Mouse (Mus musculus) gastrocnemius, adult 2 months (tissue): Measurements from ENCODE around the gene Abcc9. TPM values are rescaled to one million over a fixed set of nuclear protein-coding genes. Genes with fewer than 3 reads are reported as not detected.

Source experiments
- DNase-seq: peaks from one replicate; pipeline ENCODE4 v3.0.0; 2022
- H3K27ac ChIP-seq: fragments of 200-600 bp; 2 replicates; pipeline ENCODE4 v1.8.1; 2022; ENCODE audit warnings: mild to moderate bottlenecking
- H3K4me3 ChIP-seq: fragments of 200-600 bp; 2 replicates; pipeline ENCODE4 v1.8.1; 2022; ENCODE audit warnings: mild to moderate bottlenecking, moderate library complexity
- CTCF ChIP-seq: fragments of 200-600 bp; IDR thresholded peaks from 2 replicates; pipeline ENCODE4 v1.8.1; 2022; ENCODE audit warnings: antibody characterized with exemption, mild to moderate bottlenecking, moderate library complexity
- intact Hi-C: fragments of 180-260 bp; cut with DNase I; formaldehyde crosslinking; loops from one replicate; pipeline ENCODE4 v1.15.1; 2025
- total RNA-seq, 2 experiments: library from RNA; stranded (reverse); gene quantifications; 2 replicates each; pipeline ENCODE4 v1.2.3; 2021

Abcc9 gene
- total RNA-seq, 2 experiments from 2014 or later = 123 to 135 TPM

GRCm38 (mm10) chr6:142635654-142636053, 66.5 kb downstream of the Abcc9 start:
- DNase-seq = no peak
- intact Hi-C loops = no loop called here
- no peak for TF ChIP-seq CTCF
- H3K27ac ChIP-seq = 0 out of 2 replicates have a peak overlapping the region, but pooled peaks have one; percentile 8
- H3K4me3 ChIP-seq = no peak overlapping the region

- intact Hi-C loops = no loop called here
- Histone ChIP-seq H3K4me3 (no peak overlapping the region), H3K27ac (no peak overlapping the region)
- no peak for DNase-seq
- TF ChIP-seq CTCF = no peak
These were observed 66.9 kb downstream of the Abcc9 start for GRCm38 (mm10) chr6:142635185-142635583.

DNA sequence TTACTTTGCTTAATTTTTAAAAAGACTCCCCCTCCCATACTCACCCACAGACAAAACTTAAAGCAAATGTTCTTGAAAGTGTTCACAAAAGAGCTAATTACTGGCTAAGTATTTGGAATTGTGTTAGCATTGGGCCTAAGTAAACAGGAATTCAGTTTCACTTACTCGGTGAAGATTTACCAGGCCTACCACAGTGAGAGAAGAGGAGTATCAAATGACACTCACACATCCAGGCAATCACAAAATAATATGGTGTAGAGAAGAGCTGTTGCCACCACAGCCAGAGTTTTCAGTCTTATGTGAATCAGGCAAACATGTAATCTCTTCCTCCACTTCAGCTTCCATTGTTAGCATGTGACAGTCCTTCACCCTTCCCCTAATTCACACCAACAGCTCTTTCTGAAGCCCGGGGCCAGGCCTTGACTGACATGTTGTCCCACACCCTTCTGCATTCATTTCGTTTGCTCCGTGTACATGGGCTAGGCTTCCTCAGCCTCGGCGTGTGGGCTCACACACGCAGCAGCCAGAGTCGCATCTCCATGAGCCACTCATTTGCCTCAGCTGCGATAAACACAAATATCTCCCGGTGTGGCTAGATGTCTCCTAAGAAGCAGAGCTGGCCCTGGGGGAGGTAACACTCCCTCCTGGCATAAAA, 67.5 kb downstream of the Abcc9 start:
- DNase-seq = no peak
- Histone ChIP-seq H3K27ac (no peak overlapping the region), H3K4me3 (no peak overlapping the region)
- no peak for TF ChIP-seq CTCF
- intact Hi-C loops = no loop called here

DNA sequence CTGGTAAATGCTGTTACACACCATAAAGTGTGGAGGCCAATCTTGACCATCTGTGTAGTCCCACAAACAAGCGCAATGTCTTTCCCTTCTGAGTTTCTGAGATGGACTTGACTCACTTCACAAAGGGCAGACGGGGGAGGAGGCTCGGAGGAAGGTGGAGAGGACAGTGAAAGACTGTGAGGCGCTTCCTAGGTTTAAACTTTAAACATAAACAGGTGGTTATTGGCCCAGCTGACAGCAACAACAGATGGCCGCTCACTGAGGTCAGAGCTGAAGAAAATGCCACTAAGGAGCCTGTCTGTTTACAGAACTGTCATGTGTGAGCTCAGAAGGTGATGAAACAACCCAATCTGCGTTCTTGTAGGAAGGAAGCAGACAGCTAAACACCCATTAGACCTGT, 78.8 kb downstream of the Abcc9 start:
- intact Hi-C loops = no loop called here
- H3K27ac ChIP-seq = no peak overlapping the region

GRCm38 (mm10) chr6:142616659-142617058, 85.5 kb downstream of the Abcc9 start:
- DNase-seq = no peak
- Histone ChIP-seq H3K27ac (peak overlapping the region; percentile 50; the same call in 1 of the 2 replicates), H3K4me3 (no peak overlapping the region)
- intact Hi-C loops = no loop called here
- no peak for TF ChIP-seq CTCF

More for the DNA sequence above, 78.8 kb downstream of the Abcc9 start:
- no peak for TF ChIP-seq CTCF
- no peak for DNase-seq
- H3K4me3 ChIP-seq = no peak overlapping the region

DNA sequence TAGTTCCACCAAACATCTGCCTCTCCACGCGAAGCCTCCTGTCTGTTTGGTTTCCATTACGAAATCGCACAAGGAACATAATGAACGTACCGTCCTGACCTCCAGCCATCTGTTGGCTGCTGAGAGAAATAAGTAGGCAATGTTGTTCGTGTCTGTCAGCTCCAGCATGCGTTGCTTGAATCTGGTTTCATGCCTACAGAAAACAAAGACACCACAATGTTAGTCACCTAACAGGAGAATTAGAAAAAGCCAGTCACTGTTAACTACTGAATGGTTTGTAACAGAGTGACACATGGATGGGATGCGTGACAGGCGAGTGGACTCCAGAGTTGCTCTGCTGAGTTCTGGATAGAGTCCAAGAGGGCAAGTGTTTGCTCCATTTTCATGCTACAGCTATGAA, 87.8 kb downstream of the Abcc9 start:
- no peak for TF ChIP-seq CTCF
- Histone ChIP-seq H3K4me3 (no peak overlapping the region), H3K27ac (0 out of 2 replicates have a peak overlapping the region, but pooled peaks have one; percentile 24)
- intact Hi-C loops = no loop called here
- no peak for DNase-seq

GRCm38 (mm10) chr6:142612366-142612765, 89.7 kb downstream of the Abcc9 start:
- DNase-seq = no peak
- no peak overlapping the region for H3K4me3 ChIP-seq
- TF ChIP-seq CTCF = no peak
- intact Hi-C loops = no loop called here
- no peak overlapping the region for H3K27ac ChIP-seq

GRCm38 (mm10) chr6:142609401-142610373, 92.4 kb downstream of the Abcc9 start:
- intact Hi-C loops = no loop called here

DNA sequence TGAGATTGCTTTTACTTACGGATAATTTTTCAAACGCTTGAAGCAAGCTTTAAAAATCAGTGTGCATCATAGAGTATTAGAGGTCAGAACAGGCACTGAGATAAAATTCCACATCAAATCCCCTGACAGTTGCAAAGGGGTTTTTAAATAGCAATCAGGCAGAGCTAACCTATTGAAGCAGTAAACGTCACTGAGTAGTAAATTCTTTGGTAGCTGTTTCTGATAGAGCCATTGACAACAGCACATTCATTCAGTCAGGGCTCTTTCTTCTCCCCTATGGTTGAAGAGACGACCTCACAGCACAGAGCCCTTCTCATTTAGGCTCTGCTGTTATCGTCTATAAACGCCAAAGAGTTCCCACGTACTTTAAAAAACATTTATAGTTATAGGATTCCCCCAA, 95.0 kb downstream of the Abcc9 start:
- no peak for DNase-seq
- intact Hi-C loops = no loop called here
- TF ChIP-seq CTCF = no peak
- Histone ChIP-seq H3K4me3 (no peak overlapping the region), H3K27ac (no peak overlapping the region; the same call in 1 of the 2 replicates)

More at GRCm38 (mm10) chr6:142609401-142610373, 92.4 kb downstream of the Abcc9 start:
- Histone ChIP-seq H3K27ac (no peak overlapping the region; the same call in 1 of the 2 replicates), H3K4me3 (no peak overlapping the region)
- no peak for DNase-seq
- no peak for TF ChIP-seq CTCF

GRCm38 (mm10) chr6:142602772-142603171, 99.3 kb downstream of the Abcc9 start:
- intact Hi-C loops = no loop called here

GRCm38 (mm10) chr6:142578831-142579230, 123.3 kb downstream of the Abcc9 start:
- Histone ChIP-seq H3K4me3 (no peak overlapping the region), H3K27ac (no peak overlapping the region)
- intact Hi-C loops = no loop called here
- no peak for DNase-seq
- TF ChIP-seq CTCF = no peak

More at GRCm38 (mm10) chr6:142602772-142603171, 99.3 kb downstream of the Abcc9 start:
- no peak overlapping the region for H3K4me3 ChIP-seq
- no peak for TF ChIP-seq CTCF
- no peak overlapping the region for H3K27ac ChIP-seq
- DNase-seq = no peak

- intact Hi-C loops = no loop called here
- no peak overlapping the region for H3K27ac ChIP-seq
- no peak for TF ChIP-seq CTCF
- no peak overlapping the region for H3K4me3 ChIP-seq
- DNase-seq = no peak
These were observed 124.3 kb downstream of the Abcc9 start for GRCm38 (mm10) chr6:142577801-142578200.

DNA sequence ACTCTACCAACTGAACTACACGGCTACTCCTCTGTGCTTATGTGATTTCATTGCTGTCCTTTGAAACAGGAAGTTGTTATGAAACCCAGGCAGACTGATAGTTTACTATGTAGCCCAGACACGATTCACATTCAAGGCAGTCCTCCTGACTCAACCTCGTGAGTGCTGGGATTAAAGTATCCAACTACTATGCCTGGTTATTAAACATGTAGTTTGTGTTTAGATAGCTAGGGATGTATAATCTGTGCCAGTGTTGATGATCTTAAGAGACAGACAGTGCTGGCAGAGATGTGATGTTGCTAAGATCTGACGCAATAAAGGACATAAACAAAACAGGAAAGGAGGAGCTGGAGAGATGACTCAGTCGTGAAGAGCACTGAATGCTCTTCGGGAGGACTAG, 129.2 kb downstream of the Abcc9 start:
- TF ChIP-seq CTCF = no peak
- intact Hi-C loops = loop anchor here (5.0 kb wide), 1 partner anchor 41 kb away; no protein-coding TSS in a partner anchor
- H3K4me3 ChIP-seq = no peak overlapping the region
- DNase-seq = no peak
- H3K27ac ChIP-seq = peak overlapping the region; percentile 72
